Mouse (Mus musculus): ENCODE results near the gene Cyb5rl.

Gene Cyb5rl

DNA sequence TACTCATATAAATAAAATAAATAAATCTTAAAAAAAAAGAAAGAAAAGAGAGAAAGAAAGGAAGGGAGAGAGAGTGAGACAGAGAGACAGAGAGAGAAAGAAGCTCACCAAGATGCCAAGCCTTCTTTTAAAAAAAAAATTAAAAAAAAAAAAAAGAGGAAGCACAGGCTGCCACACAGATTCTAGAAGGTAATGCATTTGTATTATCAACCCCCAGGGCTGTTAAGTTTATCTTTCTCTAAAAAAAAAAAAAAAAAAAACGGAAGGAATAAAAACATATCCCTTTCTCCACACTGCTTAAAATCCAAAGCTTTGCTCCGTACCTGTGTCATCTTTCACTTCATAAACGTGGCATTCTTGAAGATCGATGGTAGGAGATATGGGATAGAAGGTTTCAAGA is 5.2 kb upstream of the Cyb5rl start:
- no peak for DNase-seq (ENCODE audit: low read depth, low spot score)

DNA sequence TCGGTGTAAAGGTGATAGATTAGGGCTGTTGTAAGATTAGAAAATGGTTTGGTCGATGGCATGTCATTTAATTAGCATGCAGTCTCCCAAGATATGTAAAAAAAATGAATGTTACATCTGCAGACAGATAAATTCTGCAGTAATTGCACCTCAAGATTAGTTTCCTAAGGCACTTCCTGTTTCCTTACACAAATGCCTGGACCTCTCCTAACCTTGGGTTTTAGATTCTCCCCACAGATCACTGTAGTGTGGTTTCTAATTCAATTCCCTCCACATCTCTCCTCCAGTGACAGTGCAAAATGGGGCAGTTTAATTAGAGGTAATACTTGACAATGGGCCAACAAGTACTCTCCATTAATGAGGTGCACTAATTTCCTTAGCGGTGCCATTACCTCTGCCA is 3.6 kb upstream of the Cyb5rl start:
- no peak for DNase-seq (ENCODE audit: low read depth, low spot score)

DNA sequence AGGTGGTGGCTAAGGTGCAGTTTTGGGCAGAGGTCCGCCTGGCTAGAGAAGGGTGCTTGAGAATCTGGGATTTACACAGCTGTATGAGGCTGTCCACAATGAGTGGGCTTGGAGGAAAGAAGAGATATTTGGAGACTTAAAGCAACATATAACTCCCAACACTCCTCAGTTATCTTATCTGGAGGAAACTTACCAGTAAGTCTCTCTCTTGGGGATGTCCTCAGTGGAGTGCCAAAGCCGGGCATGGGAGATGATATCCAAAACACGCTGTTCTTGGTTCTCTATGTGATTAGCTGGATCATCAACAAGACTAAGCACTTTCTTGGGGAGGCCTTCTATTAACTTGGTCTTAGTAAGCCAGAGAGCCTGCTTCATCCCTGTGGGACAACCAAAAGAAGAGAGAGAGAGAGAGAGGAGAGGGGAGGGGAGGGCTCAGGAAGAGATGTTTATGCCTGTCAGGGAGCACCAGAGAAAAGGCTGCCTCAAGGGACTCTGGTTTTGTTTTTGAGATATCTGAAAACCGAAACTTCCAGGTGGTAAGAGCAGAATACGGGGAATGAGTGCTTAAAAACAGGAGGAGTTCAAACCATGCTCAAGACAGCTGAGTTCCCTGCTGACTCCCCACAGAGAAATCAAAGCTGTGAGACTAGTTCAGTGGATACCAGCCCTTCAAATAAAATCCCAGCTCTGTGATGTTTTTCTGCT is 2.2 kb upstream of the Cyb5rl start:
- DNase-seq (ENCODE audit: low read depth, low spot score), result no peak

DNA sequence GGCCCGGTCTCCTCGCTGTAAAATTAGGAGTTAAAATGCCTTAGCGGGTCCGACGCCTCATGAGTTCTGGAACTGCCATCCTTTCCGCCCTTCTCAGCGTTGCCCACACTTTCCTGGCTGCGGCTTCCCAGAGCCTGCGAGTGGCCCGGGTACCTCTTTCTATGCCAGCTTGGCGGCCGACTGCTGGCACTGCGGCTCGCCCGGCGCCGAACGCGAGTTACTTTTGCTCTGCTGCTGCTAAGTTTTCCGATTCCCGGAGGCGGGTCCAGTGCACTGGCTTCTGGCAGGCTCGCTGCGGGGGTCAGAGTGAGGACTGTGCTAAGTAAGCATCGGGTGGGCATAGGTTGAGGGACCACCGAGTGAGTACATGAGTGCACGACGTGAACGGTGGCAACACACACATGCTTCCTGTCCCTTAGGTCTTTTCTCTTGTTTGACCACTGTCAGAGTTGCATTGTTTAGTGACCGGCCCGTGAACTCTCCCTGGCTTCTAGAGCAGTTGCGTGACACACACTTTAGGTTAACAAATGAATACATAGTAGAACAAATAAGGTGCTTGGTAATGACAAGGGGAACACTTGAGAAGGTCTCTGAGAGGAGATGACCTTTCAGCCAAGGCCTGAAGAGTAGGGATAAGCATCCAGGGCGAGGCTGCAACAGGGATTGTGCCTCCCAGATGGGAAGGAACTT is 508 bp downstream of the Cyb5rl start:
- DNase-seq (ENCODE audit: low read depth, low spot score), result no peak

DNA sequence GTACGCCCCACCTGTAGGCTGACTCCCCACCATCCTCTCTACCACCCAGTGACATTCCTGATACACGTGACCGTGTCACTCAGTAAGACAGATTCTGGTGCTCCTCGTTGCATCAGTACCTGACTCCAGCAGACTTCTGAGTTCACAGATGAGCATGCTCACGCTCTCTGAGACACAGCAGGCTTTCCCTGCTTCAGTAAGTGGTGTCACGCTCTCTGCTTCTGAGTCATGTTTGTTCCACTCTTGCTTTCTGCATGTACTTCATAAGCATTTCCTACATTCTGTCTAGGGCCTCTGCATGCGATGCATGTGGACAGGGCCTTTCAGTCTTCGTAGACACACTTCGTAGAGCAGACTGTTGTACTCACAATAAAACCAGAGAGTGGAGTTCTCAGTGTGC is 5.6 kb downstream of the Cyb5rl start:
- DNase-seq (ENCODE audit: low read depth, low spot score), result no peak

DNA sequence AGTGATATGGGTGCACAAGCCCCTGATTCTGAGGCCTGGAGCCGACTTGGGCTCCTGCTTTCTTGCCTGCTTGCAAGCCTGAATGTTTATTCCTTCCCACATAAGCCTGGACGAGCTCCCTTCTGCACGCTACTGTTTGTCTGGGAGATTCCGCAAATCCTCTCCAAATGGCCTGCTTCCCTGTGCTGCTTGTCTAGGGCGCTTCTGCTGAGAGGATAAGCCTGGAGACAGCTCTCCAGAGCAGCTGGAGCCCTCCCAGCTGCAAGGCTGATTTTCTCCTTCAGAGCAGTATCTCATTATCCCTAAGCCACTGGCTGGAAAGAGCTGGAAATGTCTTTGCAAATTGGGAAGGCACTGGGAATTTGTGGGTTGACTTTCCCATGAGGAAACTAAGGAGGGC is 8.7 kb downstream of the Cyb5rl start:
- DNase-seq (ENCODE audit: low read depth, low spot score), result no peak

DNA sequence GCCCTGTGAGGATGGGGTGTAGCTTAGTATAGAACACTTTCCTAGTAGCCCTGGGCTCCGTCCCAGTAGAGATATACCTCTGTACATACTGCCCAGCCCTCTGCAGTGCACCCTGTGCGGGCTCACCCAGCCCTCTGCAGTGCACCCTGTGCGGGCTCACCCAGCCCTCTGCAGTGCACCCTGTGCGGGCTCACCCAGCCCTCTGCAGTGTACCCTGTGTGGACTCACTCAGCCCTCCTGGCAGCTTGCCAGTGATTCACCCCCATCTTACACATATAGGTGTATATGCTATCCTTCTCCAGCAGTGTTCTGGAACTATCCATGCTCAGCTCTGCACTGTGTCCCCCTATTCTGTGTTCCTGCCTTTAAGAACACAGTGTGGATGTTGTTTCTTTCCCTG is 12.1 kb downstream of the Cyb5rl start:
- DNase-seq (ENCODE audit: low read depth, low spot score), result no peak

DNA sequence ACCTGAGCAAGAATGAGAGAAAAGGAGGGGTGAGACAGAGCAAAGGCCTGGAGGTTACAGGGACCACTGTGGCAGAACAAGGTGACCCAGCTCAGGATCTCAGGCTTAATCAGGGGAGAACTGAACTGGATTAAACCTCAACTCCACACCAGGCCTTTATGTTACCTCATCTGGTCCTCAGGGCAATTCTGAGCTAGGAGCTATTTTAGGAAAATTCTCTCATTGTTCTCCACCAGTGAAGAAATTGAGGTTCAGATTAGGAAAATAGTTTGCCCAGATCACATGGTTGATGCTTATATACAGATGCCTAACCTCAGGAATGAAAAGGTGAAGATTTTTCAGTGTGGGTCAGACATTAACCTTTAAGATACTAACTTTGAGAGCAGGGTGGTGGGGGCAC is 12.9 kb downstream of the Cyb5rl start:
- DNase-seq (ENCODE audit: low read depth, low spot score), result no peak

DNA sequence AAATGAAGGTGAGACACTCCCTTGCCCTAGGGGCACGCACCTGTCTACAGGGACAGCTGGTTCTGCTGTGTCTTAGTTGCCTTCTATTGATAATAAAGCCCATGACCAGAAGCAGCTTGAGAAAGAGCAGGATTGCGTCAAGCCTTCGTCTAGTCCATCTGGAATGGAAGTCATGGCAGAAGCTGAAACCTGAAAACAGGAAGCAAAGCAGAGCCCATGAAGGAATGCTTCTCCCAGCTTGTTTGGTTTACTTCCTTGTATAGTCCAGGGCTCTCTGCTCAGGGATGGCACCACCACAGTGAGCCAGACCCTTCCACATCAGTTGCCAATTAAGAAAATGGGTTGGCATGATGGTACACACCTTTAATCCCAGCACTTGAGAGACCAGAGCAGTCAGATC is 15.4 kb downstream of the Cyb5rl start:
- DNase-seq (ENCODE audit: low read depth, low spot score), result no peak

DNA sequence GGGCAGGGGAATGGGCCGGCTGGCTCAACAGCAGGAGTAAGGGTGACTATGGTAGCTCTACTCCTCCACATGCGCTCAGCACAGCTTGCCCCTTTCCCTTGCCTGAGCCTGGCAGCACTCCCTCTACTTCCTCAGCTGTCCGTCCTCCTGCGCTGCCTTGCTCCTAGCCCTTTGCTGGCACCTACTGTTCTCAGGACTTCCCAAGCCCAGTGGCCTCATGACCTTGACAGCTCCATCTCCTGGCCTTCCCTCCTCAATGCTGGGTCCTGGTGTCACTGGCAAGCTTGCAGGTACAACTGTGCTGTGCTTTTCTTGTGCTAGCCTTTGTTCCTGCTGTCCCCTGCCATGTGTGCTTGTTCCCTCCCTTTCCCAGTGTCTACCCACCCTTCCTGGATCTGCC is 16.3 kb downstream of the Cyb5rl start:
- no peak for DNase-seq (ENCODE audit: low read depth, low spot score)

DNA sequence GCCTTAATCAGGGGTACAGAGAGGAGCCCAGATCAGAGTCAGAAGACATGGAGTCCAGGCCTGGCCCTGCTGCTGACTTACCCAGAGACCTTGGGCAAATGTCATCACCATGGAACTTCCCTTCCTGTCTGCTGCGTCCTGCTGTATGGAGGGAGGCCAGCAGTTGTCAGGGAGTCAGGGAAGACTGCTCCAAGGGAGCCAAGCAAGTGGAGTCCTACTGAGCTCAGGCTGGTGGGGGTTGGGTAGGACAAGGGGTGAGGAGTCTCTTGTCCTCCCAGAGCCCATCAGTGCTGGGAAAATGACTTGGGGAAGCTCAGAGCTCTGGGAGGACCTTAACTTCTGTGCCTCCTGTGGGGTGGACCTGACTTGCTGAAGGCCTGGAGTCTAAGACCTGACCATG is 17.6 kb downstream of the Cyb5rl start:
- DNase-seq (ENCODE audit: low read depth, low spot score), result no peak

DNA sequence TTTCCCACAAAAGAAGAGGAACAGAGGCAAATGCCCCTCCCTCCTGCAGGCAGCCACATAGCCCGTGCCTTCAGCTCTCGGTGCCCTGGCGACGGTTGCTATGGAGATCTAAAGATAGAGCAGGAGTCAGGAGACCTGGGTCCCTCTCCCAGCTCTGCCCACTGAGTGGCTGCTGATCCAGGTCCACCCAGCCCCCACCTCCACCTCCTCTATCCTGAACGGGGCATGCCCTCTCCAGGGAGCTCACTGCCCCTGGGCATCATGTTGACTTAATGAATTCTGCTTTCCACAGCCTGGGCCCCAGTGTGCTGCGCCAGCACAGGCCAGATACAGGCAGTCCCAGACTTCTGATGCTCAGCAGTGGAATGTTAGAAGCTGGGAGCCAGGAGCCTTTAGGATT is 18.1 kb downstream of the Cyb5rl start:
- no peak for DNase-seq (ENCODE audit: low read depth, low spot score)

DNA sequence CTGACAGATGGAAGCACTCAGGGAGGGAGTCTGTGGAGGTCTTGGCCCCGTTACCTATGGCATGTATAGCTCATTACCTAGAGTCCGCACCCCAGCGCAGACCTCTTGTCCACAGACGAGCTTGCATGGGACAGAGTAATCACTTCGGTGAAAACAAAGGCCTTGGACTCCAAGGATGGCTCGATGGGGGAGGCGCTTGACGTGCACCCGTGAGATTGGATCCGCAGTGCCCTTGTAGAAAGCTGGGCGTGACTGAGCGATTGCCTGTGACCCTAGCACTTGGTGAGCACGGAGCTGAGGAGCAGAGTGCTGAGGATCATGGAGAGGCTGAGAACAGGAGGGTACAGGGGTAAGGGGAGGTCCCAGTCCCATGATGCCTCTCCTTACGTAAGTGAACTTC is 24.9 kb downstream of the Cyb5rl start:
- DNase-seq (ENCODE audit: low read depth, low spot score), result no peak

DNA sequence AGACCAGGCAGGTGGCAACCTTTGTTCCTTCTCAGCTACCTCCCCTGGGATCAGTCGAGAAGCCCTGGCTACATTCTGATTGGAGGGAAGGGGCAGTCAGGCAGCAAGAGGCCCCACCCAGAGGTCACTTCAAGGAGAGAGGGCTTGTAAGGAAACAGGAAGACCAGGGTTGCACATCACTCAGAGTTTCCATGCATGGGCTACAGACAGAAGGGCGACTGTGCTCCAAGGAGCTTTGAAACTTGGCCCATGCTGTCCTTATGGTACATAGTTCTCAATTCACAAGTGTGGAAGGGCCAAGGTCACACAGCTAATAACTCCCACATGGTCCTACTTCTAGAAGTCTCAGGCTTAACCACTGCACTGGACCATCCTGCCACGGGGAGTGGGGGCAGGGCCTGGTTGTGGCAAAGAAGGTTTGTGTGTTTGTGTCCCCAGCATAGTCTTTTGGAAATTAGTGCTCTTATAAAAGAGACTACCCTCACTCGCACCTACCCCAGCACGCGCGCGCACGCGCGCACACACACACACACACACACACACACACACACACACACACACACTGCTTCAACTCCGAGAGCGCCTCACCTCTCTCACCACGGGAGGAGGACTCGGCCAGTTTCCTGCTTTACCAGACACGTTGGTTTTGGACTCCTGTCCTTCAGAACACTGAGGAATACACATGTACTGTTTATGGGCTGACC is 27.8 kb downstream of the Cyb5rl start:
- DNase-seq (ENCODE audit: low read depth, low spot score), result no peak

DNA sequence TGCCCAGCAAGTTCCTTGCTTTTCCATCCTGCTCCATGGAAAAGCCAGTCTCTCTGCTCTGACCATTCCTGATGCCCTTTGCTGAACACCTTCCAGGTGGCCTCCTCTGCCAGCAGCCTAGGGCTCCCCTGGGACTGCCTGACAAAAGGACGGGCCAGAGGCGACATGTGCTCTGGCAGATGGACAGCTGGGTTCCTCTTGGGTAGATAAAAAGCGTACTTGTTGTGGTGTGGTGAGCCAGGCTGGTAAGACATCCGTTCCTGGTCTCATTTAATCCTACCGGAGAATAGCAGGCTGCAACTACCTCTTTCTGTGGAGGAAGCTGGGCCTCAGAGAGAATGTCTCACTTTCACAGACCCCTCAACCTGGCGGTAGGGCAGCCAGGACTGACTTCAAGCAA is 29.3 kb downstream of the Cyb5rl start:
- no peak for DNase-seq (ENCODE audit: low read depth, low spot score)

DNA sequence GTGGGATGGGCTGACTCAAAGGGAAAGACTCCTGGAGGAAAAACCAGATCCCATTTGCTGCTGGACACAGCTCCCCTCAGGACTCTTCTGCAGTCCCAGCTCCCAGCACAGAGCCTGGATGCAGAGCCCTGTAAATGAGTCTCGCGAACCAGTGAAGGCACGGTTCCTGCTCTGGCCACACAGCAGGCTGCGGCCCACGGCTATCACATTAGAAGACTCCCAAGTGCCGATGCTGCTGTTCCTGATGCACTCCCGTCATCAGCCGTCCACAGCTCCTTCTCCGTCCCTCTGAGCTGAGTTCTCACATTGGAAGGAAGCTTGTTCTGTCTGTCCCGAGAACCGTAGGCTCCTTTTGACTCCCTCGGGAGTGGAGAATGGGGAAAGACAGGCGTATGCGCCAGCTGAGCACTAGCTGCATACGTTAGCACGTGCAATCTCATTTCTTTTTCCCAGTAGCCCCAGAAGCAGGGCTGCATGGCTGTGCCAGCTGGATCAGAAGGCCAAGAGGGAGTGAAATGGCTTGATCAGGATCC is 30.1 kb downstream of the Cyb5rl start, which contains the start of gene Cdcp2:
Gene Cdcp2, plus strand, starts transcription at position 51 of the 533 bp plus-strand sequence.
- DNase-seq (ENCODE audit: low read depth, low spot score), result no peak

DNA sequence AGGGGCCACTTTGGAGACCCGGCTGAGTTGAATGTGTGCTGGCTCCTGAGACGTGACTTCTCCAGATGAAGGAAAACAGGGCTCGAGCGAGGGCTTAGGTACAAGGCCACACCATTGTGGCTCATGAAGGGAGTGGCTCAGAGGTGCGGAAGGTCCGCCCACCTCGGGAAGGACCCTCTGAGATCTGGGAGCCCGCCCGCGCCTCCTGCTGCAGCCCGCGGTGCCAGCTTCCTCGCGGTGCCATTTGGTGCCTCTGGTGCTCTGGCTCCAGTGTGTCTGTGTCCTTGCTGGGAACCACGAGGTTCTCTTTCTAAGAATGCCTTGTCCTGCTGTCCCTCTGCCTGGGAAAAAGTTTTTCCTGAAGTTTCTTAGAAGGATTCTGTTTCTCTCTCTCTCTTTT is 31.1 kb downstream of the Cyb5rl start:
- no peak for DNase-seq (ENCODE audit: low read depth, low spot score)

DNA sequence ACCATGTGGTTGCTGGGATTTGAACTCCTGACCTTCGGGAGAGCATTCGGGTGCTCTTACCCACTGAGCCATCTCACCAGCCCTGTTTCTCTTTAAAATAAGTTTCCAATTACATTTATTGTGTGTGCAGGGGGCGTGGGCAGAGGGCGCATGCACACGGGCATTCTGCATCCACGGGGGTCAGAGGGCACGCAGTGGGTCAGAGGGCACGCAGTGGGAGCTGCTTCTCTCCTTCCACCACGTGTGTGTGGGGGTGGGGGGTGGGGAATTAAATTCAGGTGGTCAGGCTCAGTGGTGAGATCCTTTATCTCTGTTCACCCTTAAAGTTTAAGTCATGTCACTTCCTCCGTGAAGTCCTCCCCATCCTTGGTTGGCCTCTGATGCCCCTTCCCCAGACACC is 31.6 kb downstream of the Cyb5rl start:
- DNase-seq (ENCODE audit: low read depth, low spot score), result no peak

DNA sequence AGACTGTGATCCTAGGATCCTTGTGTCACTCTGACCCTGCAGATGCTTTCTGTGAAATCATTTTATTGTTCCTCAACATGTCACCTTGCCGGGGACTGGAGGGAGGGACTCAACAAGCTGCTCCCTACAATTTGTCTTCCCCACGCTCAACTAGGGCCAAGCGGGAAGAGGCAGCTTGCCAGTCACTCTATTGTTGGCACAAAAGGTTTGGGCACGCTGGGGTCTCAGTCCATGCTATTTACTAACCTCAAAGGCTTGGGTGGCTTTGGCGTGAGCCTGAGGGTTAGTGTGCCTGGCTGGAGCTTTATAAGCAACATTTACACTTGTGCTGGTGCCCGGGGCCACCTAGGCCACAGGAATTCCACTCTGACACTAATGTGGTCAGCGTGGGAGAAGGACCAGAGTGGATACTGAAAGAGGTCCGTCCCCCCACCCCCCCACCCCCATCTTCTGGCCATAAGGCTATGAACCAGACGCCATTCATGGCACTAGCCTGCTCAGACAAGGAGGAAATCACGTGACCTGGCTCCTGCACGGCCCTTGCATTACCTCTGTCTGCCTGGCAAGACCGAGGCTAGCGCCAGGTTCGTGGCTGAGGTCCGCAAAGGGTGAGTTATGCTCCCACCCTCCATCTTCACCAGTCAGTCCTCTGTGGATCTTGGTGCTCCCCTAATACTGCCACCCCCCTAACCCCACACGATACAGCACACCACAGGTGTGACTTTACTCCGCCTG is 32.2 kb downstream of the Cyb5rl start:
- DNase-seq (ENCODE audit: low read depth, low spot score), result peak; percentile 7

DNA sequence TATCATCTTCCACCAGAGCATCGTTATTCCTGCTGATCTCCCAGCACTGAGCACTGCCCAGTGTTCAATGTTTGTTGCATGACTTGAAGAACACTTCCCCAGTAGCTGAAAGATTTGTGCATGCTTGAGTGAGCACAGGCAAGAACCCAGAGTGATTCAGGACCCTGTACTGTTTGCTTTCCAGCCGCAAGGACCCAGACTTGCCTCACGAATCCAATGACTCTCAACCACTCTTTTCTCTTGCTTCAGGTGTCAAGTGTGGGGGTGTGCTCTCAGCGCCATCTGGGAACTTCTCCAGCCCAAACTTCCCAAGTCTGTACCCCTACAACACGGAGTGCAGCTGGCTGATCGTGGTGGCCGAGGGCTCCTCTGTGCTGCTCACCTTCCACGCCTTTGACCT is 35.4 kb downstream of the Cyb5rl start:
- no peak for DNase-seq (ENCODE audit: low read depth, low spot score)

DNA sequence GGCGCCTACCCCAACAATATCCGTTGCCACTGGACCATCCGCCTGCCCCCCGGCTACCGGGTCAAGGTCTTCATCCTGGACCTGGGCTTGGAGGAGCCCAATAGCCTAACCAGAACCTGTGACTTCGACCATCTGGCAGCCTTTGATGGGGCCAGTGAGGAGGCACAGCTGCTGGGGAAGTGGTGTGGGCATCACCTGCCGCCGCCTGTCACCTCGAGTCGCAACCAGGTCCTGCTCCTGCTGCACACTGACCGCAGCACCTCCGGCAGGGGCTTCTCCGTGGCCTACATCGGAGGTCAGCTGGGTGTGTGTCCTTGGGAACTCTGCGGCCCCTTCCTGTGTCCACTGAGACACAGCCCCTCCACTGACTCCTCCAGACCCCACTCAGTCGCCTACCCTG is 40.0 kb downstream of the Cyb5rl start:
- no peak for DNase-seq (ENCODE audit: low read depth, low spot score)

DNA sequence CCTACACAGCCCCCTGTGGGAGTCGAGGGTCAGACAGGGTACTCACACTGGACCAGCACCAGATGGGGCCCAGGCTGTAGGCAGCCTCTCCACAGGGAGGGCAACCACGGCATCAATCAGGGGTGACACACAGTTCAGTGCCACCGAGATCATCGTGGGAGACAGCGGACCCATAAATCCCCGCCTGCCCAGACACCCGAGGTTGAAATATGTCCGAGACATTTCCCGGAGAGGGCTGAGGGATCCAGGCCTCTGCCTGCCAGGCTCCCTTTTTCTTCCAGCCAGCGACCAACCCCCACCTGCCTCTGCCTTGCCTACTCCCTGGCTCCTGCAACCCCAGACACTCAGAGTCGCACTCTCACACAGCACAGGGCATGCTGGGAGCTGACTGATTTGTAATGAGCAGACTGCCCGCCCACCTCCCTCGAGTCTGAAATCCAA is 41.5 kb downstream of the Cyb5rl start:
- no peak for DNase-seq (ENCODE audit: low read depth, low spot score)

Measured in CD4-positive, CD25-positive, alpha-beta regulatory T cell, adult 2 months (primary cell).